Mouse (Mus musculus) liver, postnatal 0 days (tissue): ENCODE measurements around the gene Dnajb8. TPM values are rescaled to one million over a fixed set of nuclear protein-coding genes. Genes with fewer than 3 reads are reported as not detected.
A peak's percentile ranks its signal among the peaks of the same experiment; 100 is the strongest.

Source experiments
- ATAC-seq: fragments of 200-750 bp; cut with Nextera tagmentation; 2 replicates; pipeline ENCODE4 v1.8.0; 2017; ENCODE audit warnings: mild to moderate bottlenecking, moderate library complexity
- DNase-seq: peaks from one replicate; pipeline ENCODE4 v3.0.0-alpha.2; 2016
- H3K27ac ChIP-seq: fragments of 300-500 bp; sonication (generic); 2 replicates; pipeline ENCODE4 v1.5.1; 2014; ENCODE audit warnings: antibody characterized with exemption, moderate library complexity, mild to moderate bottlenecking, low read depth
- H3K27me3 ChIP-seq: fragments of 300-500 bp; sonication (generic); 2 replicates; pipeline ENCODE4 v1.6.1; 2014; ENCODE audit warnings: low read length, control low read depth, mixed read lengths; ENCODE audit not compliant: insufficient read depth
- H3K36me3 ChIP-seq: fragments of 300-500 bp; sonication (generic); replicated peaks from 2 replicates; pipeline ENCODE4 v1.6.1; 2014; ENCODE audit warnings: mild to moderate bottlenecking, control low read depth, low read length, moderate library complexity, mixed read lengths; ENCODE audit not compliant: insufficient read depth
- H3K4me1 ChIP-seq: fragments of 300-500 bp; sonication (generic); 2 replicates; pipeline ENCODE4 v1.6.1; 2014; ENCODE audit warnings: antibody characterized with exemption, mild to moderate bottlenecking, control low read depth; ENCODE audit not compliant: insufficient read depth
- H3K4me2 ChIP-seq: fragments of 300-500 bp; sonication (generic); 2 replicates; pipeline ENCODE4 v1.6.1; 2014; ENCODE audit warnings: low read depth, mild to moderate bottlenecking, low read length, moderate library complexity, mixed read lengths
- H3K4me3 ChIP-seq: fragments of 300-500 bp; sonication (generic); 2 replicates; pipeline ENCODE4 v1.5.1; 2014; ENCODE audit warnings: low read depth, low read length
- H3K9ac ChIP-seq: fragments of 300-500 bp; sonication (generic); replicated peaks from 2 replicates; pipeline ENCODE4 v1.6.1; 2014; ENCODE audit warnings: mild to moderate bottlenecking, moderate library complexity
- H3K9me3 ChIP-seq: fragments of 300-500 bp; sonication (generic); 2 replicates; pipeline ENCODE4 v1.6.1; 2016; ENCODE audit warnings: mild to moderate bottlenecking, control low read depth, low read length, mixed read lengths
- CTCF ChIP-seq: sonication (generic); IDR thresholded peaks from 2 replicates; pipeline ENCODE4 v1.5.1; 2016; ENCODE audit warnings: antibody characterized with exemption, low read depth
- EP300 ChIP-seq: IDR thresholded peaks from 2 replicates; pipeline ENCODE4 v1.6.1; 2016; ENCODE audit warnings: antibody characterized with exemption, low read depth, mild to moderate bottlenecking
- WGBS: fragments of 180-500 bp; shearing (Covaris S2); extraction: QIAGEN DNeasy Blood & Tissue Kit; methylation state at CpG from one replicate; pipeline ENCODE4 v1.1.7; 2014; ENCODE audit not compliant: insufficient replicate concordance; 5-methylcytosine and 5-hydroxymethylcytosine counted together
- polyA plus RNA-seq: library from polyadenylated mRNA; unstranded; fragments of >200 nt; fragmentation: Nextera tagmentation; extraction: Ambion mirVana; gene quantifications from 2 replicates; pipeline ENCODE4 v1.2.1, GENCODE M21; 2015

Dnajb8 gene
- polyA plus RNA-seq, 1 experiment from 2014 or later = not detected

DNA sequence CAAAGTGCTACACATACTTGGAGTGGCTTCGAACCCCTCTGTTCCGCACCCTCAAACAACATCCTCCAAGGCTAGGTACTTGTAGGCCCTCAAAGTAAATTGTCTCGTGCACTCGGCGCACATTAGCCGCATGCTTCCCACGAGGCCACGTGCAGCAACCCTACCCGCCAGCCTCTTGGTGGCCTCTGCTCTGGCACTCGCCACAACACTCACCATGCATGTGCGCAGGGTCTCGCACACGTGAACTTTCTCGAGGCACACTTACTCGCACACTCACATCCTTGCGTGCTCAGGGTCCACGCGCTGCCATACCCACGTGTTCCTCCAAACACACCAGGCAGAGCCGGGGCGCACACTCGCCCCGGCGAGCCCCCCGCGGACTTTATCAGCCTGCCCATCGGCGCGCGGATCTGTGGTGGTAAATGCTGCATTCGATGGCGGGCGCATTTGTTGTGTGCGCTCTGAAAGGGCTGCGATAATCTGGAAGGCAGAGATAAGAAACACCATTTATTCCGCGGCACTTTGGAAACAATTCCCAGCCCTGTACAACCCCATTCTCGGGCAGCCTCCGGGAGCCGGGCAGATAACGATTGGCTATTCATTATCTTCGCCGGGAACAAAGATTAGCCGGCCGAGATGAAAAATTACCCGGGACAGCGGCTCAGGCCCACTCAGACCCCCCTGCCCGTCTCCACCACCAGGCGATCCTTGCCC lies 31.6 kb upstream of the Dnajb8 start:
- H3K36me3 ChIP-seq = no peaks in the 10 kb centered on the region
- no peak for TF ChIP-seq CTCF
- ATAC-seq = no peak
- WGBS = 19% methylated on average over 49 of the region's 49 CpGs
- H3K4me3 ChIP-seq = peak overlapping the region; percentile 50; the same call in 1 of the 2 replicates
- peaks cover 81% of the 10 kb centered on the region for H3K27me3 ChIP-seq
- no peaks in the 10 kb centered on the region for H3K9me3 ChIP-seq
- no peak overlapping the region for H3K9ac ChIP-seq
- DNase-seq = no peak
- no peak overlapping the region; the same call in 1 of the 2 replicates for H3K4me2 ChIP-seq
- no peak overlapping the region for H3K27ac ChIP-seq
- H3K4me1 ChIP-seq = peaks cover 18% of the 10 kb centered on the region

DNA sequence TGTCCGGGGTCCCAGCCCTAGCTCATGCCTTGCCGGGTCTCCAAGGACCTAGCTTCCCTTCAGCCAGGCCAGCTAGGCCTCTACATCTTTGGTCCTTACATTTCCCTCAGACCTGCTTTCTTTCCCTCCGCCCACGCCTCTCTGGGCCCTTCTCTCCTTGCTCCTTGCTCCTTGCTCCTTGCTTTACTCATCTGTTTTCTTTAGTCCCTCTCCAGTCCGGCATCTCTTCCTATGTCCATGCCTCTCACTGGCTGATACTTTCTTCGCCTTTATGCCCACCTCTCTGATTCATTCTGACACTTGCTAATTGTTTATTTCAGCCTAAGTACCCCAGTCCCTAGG lies 31.1 kb upstream of the Dnajb8 start:
- no peak overlapping the region for H3K27ac ChIP-seq
- no peak for TF ChIP-seq EP300
- TF ChIP-seq CTCF = no peak
- no peaks in the 10 kb centered on the region for H3K9me3 ChIP-seq
- 47% methylated on average over 6 of the region's 6 CpGs for WGBS
- DNase-seq (no peak), ATAC-seq (no peak)
- no peak overlapping the region for H3K4me3 ChIP-seq
- no peak overlapping the region for H3K4me2 ChIP-seq
- peaks cover 18% of the 10 kb centered on the region for H3K4me1 ChIP-seq
- no peak overlapping the region for H3K9ac ChIP-seq
- H3K36me3 ChIP-seq = no peaks in the 10 kb centered on the region
- H3K27me3 ChIP-seq = peaks cover 86% of the 10 kb centered on the region

DNA sequence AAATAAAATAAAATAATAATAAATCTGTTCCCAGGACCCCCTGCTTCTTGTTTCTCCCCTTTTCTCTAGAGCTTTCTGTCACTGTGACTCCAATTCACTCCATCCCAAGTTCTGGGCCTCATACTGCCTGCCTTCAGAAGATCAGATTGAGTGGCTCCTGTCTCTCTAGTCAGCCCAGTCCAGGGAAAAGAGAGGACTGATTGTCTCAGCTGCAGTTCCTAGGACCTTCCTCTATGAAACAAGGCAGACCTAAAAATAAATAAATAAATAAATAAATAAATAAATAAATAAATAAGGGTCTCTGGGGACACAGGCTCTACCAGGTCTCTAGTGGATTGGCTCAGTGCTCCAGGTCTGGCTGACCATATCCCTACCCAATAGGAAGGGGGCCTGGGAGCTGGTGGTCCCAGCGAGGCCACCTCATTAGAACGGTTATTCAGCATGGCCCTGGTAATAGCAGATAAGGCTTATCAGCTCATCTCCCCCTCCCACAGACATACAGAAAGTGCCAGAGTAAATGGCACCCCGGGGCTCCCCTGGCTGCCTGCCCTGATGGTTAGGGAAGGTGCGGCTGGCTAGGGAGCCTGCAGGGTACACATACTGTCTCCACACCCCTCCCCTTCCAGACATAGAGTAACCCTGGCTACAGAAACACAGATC lies 30.5 kb upstream of the Dnajb8 start:
- WGBS = 20% methylated on average over 4 of the region's 4 CpGs
- Histone ChIP-seq H3K4me3 (no peak overlapping the region), H3K9me3 (no peaks in the 10 kb centered on the region), H3K4me2 (no peak overlapping the region), H3K9ac (no peak overlapping the region), H3K36me3 (no peaks in the 10 kb centered on the region), H3K4me1 (peaks cover 18% of the 10 kb centered on the region), H3K27ac (no peak overlapping the region), H3K27me3 (peaks cover 92% of the 10 kb centered on the region)
- no peak for TF ChIP-seq CTCF
- TF ChIP-seq EP300 = no peak
- DNase-seq (no peak), ATAC-seq (no peak)

DNA sequence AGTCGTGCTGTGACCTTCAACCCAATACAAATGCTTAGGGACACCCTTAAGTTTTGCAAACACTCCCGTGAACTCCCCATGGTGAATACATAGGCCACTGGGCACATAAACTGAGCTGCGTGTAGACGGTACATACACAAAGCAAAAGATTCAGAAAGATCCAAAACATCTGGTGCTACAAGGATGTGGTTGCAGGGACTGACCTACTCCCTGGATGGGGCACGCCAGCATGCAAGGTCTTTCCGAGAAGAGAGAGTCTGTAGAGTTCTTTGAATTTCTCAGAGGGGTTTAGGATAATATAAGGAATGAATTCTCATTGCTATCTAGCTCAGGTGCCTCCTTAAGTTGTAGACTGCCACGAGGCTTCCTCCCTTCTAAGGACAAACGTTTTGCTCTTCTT lies 29.3 kb upstream of the Dnajb8 start:
- H3K27ac ChIP-seq = no peak overlapping the region
- TF ChIP-seq CTCF (no peak), EP300 (no peak)
- H3K4me3 ChIP-seq = no peak overlapping the region
- no peaks in the 10 kb centered on the region for H3K9me3 ChIP-seq
- no peak overlapping the region for H3K9ac ChIP-seq
- ATAC-seq (no peak), DNase-seq (no peak)
- H3K4me2 ChIP-seq = no peak overlapping the region
- peaks cover 98% of the 10 kb centered on the region for H3K27me3 ChIP-seq
- H3K36me3 ChIP-seq = no peaks in the 10 kb centered on the region
- peaks cover 23% of the 10 kb centered on the region for H3K4me1 ChIP-seq
- 37% methylated on average over 8 of the region's 8 CpGs for WGBS

DNA sequence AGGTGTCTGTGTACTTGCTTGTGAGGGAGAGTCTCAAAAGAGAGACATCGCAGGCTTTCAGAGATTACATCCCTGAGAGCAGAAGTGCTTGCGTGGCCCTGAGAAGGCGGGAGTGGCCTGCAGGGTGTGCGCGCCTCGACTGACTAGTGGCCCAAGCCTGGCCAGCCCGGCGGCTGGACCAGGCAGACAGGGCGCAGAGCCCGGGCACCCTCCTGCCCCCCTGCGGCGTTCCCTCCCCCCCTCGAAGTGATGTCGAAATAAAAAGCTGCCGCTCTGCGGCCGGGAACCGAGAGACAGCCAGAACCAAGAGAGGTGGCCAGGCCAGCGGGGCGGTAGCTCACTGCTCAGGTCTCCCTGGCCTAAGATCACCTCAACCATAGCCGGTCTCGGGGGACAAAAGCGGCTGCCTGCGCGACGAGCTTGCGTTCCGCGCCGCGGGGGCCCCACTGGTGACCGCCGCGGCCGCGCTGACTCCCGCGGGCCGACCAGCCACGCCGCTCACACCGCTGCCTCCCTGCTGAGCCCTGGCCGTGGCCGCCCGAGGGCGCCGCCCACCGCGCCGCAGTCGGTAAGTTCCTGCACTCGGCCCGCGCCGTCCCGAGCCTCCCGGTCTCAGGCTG lies 28.5 kb upstream of the Dnajb8 start, which contains the start of gene Gata2:
Gata2 (plus strand) TSS at position 459 of the 620 bp plus-strand sequence.
- ATAC-seq (peak; percentile 40; the same call in 1 of the 2 replicates), DNase-seq (peak; percentile 48)
- 11% methylated on average over 47 of the region's 57 CpGs for WGBS
- TF ChIP-seq CTCF (peak; percentile 13; the same call in 1 of the 2 replicates), EP300 (no peak)
- H3K27me3 ChIP-seq = peaks cover 98% of the 10 kb centered on the region
- peaks cover 31% of the 10 kb centered on the region for H3K4me1 ChIP-seq
- no peak within 1 kb of the TSS for H3K9ac ChIP-seq
- no peaks in the 10 kb centered on the region for H3K9me3 ChIP-seq
- H3K36me3 ChIP-seq = no peaks in the 10 kb centered on the region
- peak within 1 kb of the TSS; percentile 73 for H3K4me2 ChIP-seq
- H3K27ac ChIP-seq = no peak within 1 kb of the TSS
- peak within 1 kb of the TSS; percentile 45 for H3K4me3 ChIP-seq
